Mouse (Mus musculus): Measurements from ENCODE around the gene Gm12830.

Gene Gm12830

GRCm38 (mm10) chr4:114844600-114844999 lies 23.1 kb downstream of the Gm12830 start:
- DNase-seq (ENCODE audit: low read depth), result no peak

- no peak for DNase-seq (ENCODE audit: low read depth)
Observed at GRCm38 (mm10) chr4:114845622-114846021, 24.1 kb downstream of the Gm12830 start.

DNA sequence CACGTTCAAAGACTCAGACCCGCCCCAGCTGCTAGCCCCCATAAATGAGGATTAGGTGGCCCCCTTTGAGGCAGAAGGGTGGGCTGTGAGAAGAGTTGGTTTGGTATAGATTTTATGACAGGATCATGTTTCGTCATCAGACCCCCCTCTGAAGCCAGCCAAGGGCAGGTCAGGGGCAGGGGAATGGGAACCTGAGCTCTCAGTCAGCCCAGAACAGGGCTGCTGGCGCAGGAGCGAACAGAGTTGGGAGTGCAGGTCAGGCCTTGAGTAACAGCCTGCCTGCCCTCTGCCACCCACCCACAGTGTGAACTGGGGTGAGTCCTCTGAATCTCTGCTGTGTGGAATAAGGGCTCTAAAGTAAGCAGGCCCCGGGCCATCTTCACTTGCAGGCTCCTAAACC lies 25.2 kb downstream of the Gm12830 start:
- no peak for DNase-seq (ENCODE audit: low read depth)

- DNase-seq (ENCODE audit: low read depth), result no peak
Observed at GRCm38 (mm10) chr4:114853968-114854367, 32.4 kb downstream of the Gm12830 start.

DNA sequence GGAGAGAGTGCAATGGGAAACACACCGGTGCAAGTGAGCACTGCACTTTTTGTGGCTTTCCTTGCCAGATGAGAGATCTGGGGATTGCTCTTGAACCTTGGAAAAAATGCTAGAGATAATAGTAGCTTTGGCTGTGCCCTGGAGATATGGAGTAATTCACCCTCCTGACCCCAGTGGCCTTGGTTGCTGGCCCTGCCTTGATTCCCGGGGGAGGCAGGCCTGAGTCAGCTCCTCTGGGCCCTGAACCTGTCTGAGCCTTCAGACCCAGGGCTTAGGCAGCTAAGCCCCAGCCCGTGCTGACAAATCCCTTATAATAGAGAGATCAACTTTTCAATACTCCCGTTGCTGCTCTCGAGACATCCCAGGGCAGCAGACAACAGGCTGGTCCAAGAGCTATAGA lies 36.9 kb downstream of the Gm12830 start:
- DNase-seq (ENCODE audit: low read depth), result no peak

DNA sequence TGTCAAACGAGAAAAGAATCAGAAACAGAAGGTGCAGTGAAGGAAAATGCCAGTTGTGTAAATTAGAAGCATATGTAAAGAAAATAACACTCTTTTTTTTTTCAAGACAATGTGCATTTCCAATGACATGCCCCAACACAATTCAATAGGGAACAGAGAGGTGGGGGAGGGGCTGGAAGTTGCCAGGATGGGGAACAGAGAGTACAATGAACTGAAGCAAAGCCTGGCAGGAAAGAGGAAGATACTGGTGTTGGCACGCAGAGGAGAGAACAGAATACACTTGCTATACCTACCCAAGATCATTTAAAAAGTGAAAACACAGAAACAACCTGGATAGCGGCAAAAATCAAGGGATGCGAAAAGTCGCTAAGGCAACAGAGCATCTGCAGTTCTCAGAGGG lies 41.6 kb downstream of the Gm12830 start:
- DNase-seq (ENCODE audit: low read depth), result no peak

DNA sequence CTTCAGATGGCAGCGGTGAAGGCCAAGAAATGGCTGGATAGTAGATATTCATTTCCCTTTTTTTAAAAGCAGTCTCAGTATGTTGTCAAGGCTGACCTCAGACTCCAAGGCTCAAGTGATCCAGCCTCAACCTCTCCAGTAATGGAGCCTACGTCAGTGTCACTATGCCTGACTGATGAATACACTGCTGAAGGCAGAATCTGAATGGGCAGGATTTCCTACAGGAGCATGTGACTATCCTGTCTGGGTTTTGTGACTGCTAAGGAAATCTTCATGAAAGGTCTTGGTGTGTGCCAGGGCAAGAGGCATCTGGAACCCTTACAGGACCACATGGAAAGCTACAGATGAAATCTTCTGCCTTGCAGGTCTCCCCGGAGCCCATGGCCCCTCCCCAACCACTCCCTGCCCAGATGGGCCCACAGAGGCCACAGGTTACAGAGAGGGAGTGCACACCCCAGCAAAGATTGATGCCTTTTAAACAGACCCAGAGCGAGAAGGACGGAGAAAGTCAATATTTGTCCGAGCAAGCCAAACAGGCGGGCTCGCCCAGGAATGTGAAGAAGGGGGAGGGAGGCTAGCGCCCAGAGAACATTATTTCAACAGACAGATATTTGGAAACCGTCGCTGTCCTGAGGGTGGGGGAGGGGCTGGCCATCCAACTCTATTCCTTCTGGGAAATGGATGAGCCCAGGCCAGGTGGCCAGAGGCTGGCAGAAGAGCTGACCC lies 48.4 kb downstream of the Gm12830 start:
- no peak for DNase-seq (ENCODE audit: low read depth)

DNA sequence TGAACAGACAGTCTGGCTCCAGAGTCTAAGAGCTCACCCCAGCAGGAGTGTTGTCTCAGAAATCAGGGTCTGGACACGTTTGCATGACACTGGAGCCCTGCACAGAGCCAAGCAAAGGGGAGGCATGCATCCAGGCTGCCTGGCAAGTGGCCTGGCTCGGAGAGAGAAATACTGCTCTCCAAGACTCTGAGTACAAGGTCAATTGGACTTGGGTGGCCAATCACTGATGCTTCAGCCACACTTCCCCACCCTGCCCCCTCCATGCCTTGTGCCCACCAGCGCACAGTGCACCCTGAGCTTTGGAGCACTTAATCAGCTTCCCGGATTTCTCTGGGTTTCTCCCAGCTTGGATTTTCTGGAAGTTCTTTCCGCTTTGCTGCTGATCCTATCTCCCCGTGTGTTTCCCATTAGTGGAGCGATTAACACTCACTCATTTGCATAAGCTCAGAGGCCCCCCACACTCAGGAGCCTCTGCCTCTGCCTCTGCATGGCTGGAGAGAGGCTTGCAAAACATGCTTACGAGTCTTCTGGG lies 55.0 kb downstream of the Gm12830 start:
- no peak for DNase-seq (ENCODE audit: low read depth)

DNA sequence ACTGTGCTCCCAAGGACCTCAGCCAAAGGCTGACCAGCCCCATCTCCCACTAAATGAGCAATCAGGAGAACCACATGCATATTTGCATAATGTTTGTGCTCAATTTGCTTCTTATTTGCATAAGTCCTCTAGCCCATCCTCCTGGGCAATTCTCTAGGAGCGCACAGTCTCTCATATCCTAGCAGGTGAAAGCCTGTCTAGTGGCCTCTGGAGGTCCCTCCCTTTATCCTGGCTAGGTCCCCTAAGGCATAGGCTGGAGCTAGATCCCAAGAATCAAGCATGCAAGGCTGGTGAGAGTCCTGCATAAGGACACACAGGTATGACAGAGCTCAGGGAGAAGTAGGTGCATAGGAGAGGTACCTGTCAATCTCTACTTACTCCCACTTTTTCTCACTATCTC lies 60.7 kb downstream of the Gm12830 start:
- no peak for DNase-seq (ENCODE audit: low read depth)

- no peak for DNase-seq (ENCODE audit: low read depth)
Observed at GRCm38 (mm10) chr4:114897853-114898252, 76.3 kb downstream of the Gm12830 start.

DNA sequence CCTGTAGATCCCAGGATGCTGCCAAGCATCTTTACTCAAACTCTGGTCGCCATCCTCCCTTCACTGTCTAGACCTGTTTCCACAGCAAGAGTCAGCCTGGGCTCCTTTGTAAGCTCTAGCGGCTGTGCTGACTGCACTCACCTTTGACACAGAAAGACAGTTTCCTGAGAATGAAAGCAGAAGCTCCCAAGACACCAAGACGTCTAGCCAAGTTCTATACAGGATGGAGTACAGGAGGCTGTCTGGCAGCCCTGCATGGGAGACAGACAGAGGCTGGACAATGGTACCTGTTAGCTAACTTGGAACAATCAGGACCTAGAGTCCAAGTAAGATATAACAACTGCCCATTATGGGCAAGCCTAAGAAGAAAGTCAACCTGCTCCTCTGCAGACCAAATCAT lies 78.4 kb downstream of the Gm12830 start:
- DNase-seq (ENCODE audit: low read depth), result no peak

DNA sequence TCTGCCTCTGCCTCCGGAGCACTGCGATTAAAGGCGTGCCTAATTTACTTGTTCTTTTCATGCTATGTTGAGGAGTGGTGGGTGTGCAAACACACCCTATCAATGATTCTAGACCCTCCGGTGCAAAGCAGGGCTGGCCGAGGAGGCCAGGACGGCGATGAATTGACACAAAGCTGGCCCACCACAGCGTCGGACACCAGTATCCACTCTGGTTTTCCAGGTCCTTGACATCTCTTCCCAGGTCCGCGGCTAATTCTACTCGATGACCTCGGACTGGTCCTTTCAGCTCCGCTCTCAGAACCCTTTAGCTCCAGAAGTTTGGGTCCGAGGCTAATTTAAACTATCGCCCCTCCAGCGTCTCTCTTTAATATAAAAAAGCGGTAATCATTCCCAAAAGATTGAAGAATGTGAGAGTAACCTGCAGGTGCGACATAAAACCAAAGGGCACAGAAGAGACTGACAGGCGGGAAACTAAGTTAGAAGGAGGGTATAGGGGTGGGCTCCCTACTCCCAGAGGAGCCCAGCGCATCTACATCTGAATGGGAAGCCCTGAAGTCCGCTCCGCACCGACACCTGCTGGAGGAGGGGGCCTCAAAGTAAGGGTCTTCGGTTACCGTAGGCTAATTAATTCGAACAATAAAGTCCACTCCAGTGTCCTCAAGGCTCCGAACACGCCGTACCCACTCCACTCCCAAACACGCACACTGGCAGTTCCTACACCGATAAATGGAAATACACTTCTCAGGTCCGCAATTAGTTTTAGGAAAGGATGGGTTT lies 79.5 kb downstream of the Gm12830 start:
- DNase-seq (ENCODE audit: low read depth), result no peak

GRCm38 (mm10) chr4:114901643-114902351 lies 80.3 kb downstream of the Gm12830 start:
- no peak for DNase-seq (ENCODE audit: low read depth)

- no peak for DNase-seq (ENCODE audit: low read depth)
Observed at GRCm38 (mm10) chr4:114902641-114903421, 81.3 kb downstream of the Gm12830 start.

DNA sequence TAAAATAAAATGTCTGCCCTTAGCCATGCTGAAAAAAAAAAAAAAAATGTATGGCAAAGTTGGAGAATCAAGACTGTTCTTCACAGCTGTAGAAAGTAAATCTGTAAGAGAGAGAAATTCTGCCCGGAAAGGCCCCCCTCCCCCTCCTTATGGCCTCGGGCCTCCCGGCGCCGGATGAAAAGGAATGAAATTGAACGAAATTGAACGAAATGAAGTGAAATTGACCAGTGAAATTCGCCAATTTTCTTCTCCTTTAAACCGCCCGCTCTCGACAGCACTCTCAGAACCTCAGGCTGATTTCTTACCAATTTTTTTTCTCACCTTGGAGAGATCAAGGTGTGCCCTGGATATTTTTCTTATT lies 81.9 kb downstream of the Gm12830 start:
- no peak for DNase-seq (ENCODE audit: low read depth)

DNA sequence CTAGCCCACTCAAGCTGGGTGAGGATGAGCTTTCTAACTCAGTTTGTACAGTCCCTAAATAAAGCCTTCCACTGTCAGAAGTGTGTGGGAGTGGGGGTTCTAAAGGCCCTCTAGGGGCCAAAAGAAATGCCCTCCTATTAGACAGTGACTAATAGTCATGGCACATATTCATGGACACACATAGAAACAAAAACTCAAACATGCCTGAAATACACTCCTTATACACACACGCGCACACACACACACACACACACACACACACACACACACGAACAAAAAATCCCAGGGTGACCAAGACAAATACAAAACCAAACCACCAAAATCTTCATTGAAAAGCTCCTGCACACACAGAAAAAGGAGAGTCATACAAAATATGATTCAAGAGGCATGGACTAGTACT lies 84.0 kb downstream of the Gm12830 start:
- DNase-seq (ENCODE audit: low read depth), result no peak

Data from c-Kit-positive CD71-positive TER-119-negative erythroid progenitor cells, embryonic 14.5 days (primary cell).